Mouse (Mus musculus) layer of hippocampus, adult 9-10 months (tissue): ENCODE measurements at regions not wholly inside any gene's neighbourhood (a gene's known extent, or its start where the extent isn't known, plus 50 kb on each side); places are given as distances from the start of the nearest gene placed in this dataset.

Experiments used
- DNase-seq: peaks from one replicate; pipeline ENCODE4 v3.0.0; 2022; ENCODE audit warnings: low spot score

- no peak for DNase-seq
Observed at GRCm38 (mm10) chr10:71485063-71485762, 137.7 kb downstream of the Ipmk start.

GRCm38 (mm10) chr10:71489791-71490190, 142.2 kb downstream of the Ipmk start:
- DNase-seq: no peak

- no peak for DNase-seq
Observed at GRCm38 (mm10) chr10:71502096-71502495, 154.5 kb downstream of the Ipmk start.

- DNase-seq: no peak
Observed at GRCm38 (mm10) chr10:71504219-71504618, 156.7 kb downstream of the Ipmk start.

GRCm38 (mm10) chr10:71525290-71525689, 177.7 kb downstream of the Ipmk start:
- DNase-seq: no peak

GRCm38 (mm10) chr10:71533759-71534158, 186.2 kb downstream of the Ipmk start:
- DNase-seq: no peak

GRCm38 (mm10) chr10:71545489-71545888, 197.9 kb downstream of the Ipmk start:
- DNase-seq: no peak

- DNase-seq: no peak
Observed at GRCm38 (mm10) chr10:71546507-71546906, 198.9 kb downstream of the Ipmk start.

GRCm38 (mm10) chr10:71583716-71584115, 236.2 kb downstream of the Ipmk start:
- no peak for DNase-seq

- DNase-seq: no peak
Observed at GRCm38 (mm10) chr10:71598515-71598914, 251.0 kb downstream of the Ipmk start.

GRCm38 (mm10) chr10:71613736-71614135, 266.2 kb downstream of the Ipmk start:
- no peak for DNase-seq

GRCm38 (mm10) chr10:71617156-71617555, 269.6 kb downstream of the Ipmk start:
- peak; percentile 4 for DNase-seq

GRCm38 (mm10) chr10:71646071-71646470, 298.5 kb downstream of the Ipmk start:
- DNase-seq: no peak

- no peak for DNase-seq
Observed at GRCm38 (mm10) chr10:71657525-71657924, 310.0 kb downstream of the Ipmk start.

- DNase-seq: no peak
Observed at GRCm38 (mm10) chr10:71663545-71663944, 316.0 kb downstream of the Ipmk start.

GRCm38 (mm10) chr10:71667160-71667571, 319.6 kb downstream of the Ipmk start:
- DNase-seq: peak; percentile 83

GRCm38 (mm10) chr10:71679240-71679639, 331.7 kb downstream of the Ipmk start:
- DNase-seq: no peak

- DNase-seq: peak; percentile 22
Observed at GRCm38 (mm10) chr10:71713456-71713855, 365.9 kb downstream of the Ipmk start.

GRCm38 (mm10) chr10:71727746-71728145, 380.2 kb downstream of the Ipmk start:
- DNase-seq: no peak

- DNase-seq: no peak
Observed at GRCm38 (mm10) chr10:71733821-71734220, 386.3 kb downstream of the Ipmk start.

- DNase-seq: no peak
Observed at GRCm38 (mm10) chr10:71734481-71734880, 386.9 kb downstream of the Ipmk start.

GRCm38 (mm10) chr10:71738280-71738679, 390.7 kb downstream of the Ipmk start:
- no peak for DNase-seq

GRCm38 (mm10) chr10:71748557-71749493, 401.3 kb downstream of the Ipmk start:
- DNase-seq: no peak
